Mouse (Mus musculus) limb, embryonic 14.5 days (tissue): ENCODE results near the gene Ptges2. TPM values are rescaled to one million over a fixed set of nuclear protein-coding genes. Genes with fewer than 3 reads are reported as not detected.

Source experiments
- ATAC-seq: fragments of 200-750 bp; cut with Nextera tagmentation; 2 replicates; pipeline ENCODE4 v1.8.0; 2017; ENCODE audit warnings: low read depth, moderate number of reproducible peaks, moderate TSS enrichment; ENCODE audit not compliant: low FRiP score
- DNase-seq: peaks from one replicate; pipeline ENCODE4 v3.0.0-alpha.2; 2015; ENCODE audit warnings: low spot score
- H3K27ac ChIP-seq: fragments of 300-500 bp; sonication (generic); replicated peaks from 2 replicates; pipeline ENCODE4 v1.5.1; 2014; ENCODE audit warnings: low read depth, mild to moderate bottlenecking, low read length, moderate library complexity, mixed read lengths
- H3K27me3 ChIP-seq: fragments of 300-500 bp; sonication (generic); 2 replicates; pipeline ENCODE4 v1.6.1; 2014; ENCODE audit warnings: low read length, mixed read lengths; ENCODE audit not compliant: control insufficient read depth, insufficient read depth
- H3K36me3 ChIP-seq: fragments of 300-500 bp; sonication (generic); 2 replicates; pipeline ENCODE4 v1.6.1; 2014; ENCODE audit warnings: mild to moderate bottlenecking, low read length, moderate library complexity, mixed read lengths; ENCODE audit not compliant: control insufficient read depth, insufficient read depth
- H3K4me1 ChIP-seq: fragments of 300-500 bp; sonication (generic); 2 replicates; pipeline ENCODE4 v1.6.1; 2014; ENCODE audit warnings: antibody characterized with exemption, low read length, mixed read lengths; ENCODE audit not compliant: control insufficient read depth, insufficient read depth
- H3K4me2 ChIP-seq: fragments of 300-500 bp; sonication (generic); replicated peaks from 2 replicates; pipeline ENCODE4 v1.6.1; 2014; ENCODE audit warnings: low read depth, mild to moderate bottlenecking, low read length, moderate library complexity; ENCODE audit not compliant: severe bottlenecking
- H3K4me3 ChIP-seq: fragments of 300-500 bp; sonication (generic); replicated peaks from 2 replicates; pipeline ENCODE4 v1.5.1; 2014; ENCODE audit warnings: low read length
- H3K9ac ChIP-seq: fragments of 300-500 bp; sonication (generic); 2 replicates; pipeline ENCODE4 v1.6.1; 2014; ENCODE audit warnings: mild to moderate bottlenecking, low read depth, low read length, moderate library complexity; ENCODE audit not compliant: severe bottlenecking
- H3K9me3 ChIP-seq: fragments of 300-500 bp; sonication (generic); 2 replicates; pipeline ENCODE4 v1.6.1; 2016; ENCODE audit warnings: low read length; ENCODE audit not compliant: control insufficient read depth
- POLR2A ChIP-seq: fragments of 200-500 bp; IDR thresholded peaks from 2 replicates; pipeline ENCODE4 v1.8.0; 2012; ENCODE audit warnings: inconsistent platforms, mild to moderate bottlenecking, moderate library complexity, borderline replicate concordance; ENCODE audit not compliant: insufficient read depth, insufficient read length; ENCODE audit errors: extremely low read depth
- WGBS: fragments of 180-500 bp; shearing (Covaris S2); extraction: QIAGEN DNeasy Blood & Tissue Kit; methylation state at CpG from one replicate; pipeline ENCODE4 v1.1.7; 2014; 5-methylcytosine and 5-hydroxymethylcytosine counted together
- polyA plus RNA-seq, 2 experiments: library from polyadenylated mRNA; depleted of rRNA in 1 of 2; stranded (reverse) in 1 of 2; unstranded in 1 of 2; fragments of >200 nt; fragmentation: Nextera tagmentation in 1 of 2; extraction: Ambion mirVana in 1 of 2; gene quantifications; 2 replicates each; pipeline versions ENCODE4 v1.2.1 to v1.2.3; 2012 to 2014

The Ptges2 gene
- polyA plus RNA-seq, 2 experiments, result 26.5 to 29.3 TPM

DNA sequence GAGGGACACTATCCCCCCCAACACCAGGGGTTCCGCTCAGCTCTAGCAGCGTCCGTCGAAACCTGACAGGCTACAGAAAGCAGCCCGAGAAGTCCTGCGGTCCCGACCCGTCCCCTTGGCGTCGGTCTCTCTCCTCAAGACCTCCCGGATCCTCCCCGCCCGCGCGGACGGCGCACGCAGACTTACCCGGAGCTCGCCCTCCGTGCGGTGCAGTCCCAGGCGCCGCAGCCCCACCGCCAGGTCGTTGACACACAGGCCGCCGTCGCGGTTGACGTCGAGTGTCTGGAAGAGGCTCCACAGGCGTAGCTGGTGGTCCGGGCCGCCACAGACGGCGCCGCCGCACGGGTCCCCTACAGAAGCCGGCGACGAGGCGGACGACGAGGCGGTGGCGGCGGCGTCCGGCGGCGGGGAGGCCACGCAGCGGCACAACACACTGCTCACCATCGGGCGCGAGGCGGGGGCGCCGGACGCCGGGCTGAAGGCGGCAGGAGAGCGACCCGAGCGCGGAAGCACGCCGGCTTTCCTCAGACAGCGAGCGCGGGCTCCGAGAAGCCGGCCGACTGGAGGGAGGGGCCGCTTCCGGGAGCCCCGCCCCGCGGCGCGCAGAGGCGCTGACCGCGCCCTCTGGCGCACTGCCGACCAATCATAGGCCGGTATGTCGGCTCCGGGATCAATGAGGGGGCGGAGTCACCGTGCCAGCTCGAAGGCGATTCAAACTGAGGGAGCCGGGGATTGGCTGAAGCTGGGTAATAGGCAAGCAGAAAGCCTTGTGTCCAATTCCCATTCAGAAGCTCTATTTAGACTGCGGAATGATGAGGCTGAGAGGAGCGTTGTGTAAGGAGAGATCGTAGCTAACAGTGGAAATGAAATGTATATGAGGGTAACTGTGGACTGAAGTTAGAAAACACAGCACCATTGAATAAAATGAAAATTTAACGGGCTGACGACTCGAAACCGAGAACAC, 55.5 kb downstream of the Ptges2 start, which contains the start of gene Slc25a25:
TSS of gene Slc25a25 (minus strand) at position 565 of the 964 bp plus-strand sequence.
- Histone ChIP-seq H3K27me3 (no peaks in the 10 kb centered on the region), H3K36me3 (peaks cover 13% of the 10 kb centered on the region), H3K9ac (peak within 1 kb of the TSS; percentile 72), H3K4me2 (peak within 1 kb of the TSS; percentile 78), H3K9me3 (no peaks in the 10 kb centered on the region), H3K27ac (peak within 1 kb of the TSS; percentile 86), H3K4me3 (peak within 1 kb of the TSS; percentile 91), H3K4me1 (peaks cover 27% of the 10 kb centered on the region)
- 0 out of 2 replicates have a peak, but pooled peaks have one; percentile 27 for TF ChIP-seq POLR2A
- peak; percentile 87 for ATAC-seq
- DNase-seq, result peak; percentile 99
- WGBS, result 1% methylated on average over 93 of the region's 103 CpGs

GRCm38 (mm10) chr2:32451870-32452372, 56.2 kb downstream of the Ptges2 start:
- Histone ChIP-seq H3K4me3 (peak overlapping the region; percentile 91), H3K27ac (peak overlapping the region; percentile 86), H3K4me2 (peak overlapping the region; percentile 78), H3K27me3 (no peaks in the 10 kb centered on the region), H3K9ac (peak overlapping the region; percentile 72), H3K4me1 (peaks cover 27% of the 10 kb centered on the region), H3K9me3 (no peaks in the 10 kb centered on the region), H3K36me3 (peaks cover 18% of the 10 kb centered on the region)
- under 1% methylated on average over 25 of the region's 25 CpGs for WGBS
- peak; percentile 96 for ATAC-seq
- TF ChIP-seq POLR2A, result 0 out of 2 replicates have a peak, but pooled peaks have one; percentile 38
- peak; percentile 99 for DNase-seq

- peaks cover 20% of the 10 kb centered on the region for H3K36me3 ChIP-seq
- H3K4me2 ChIP-seq, result peak overlapping the region; percentile 78
- peak overlapping the region; percentile 62 for H3K27ac ChIP-seq
- H3K9ac ChIP-seq, result peak overlapping the region; percentile 37; the same call in 1 of the 2 replicates
- H3K27me3 ChIP-seq, result no peaks in the 10 kb centered on the region
- TF ChIP-seq POLR2A, result 0 out of 2 replicates have a peak, but pooled peaks have one; percentile 4
- H3K4me3 ChIP-seq, result peak overlapping the region; percentile 91
- 96% methylated on average over 16 of the region's 16 CpGs for WGBS
- H3K4me1 ChIP-seq, result peaks cover 25% of the 10 kb centered on the region
- H3K9me3 ChIP-seq, result no peaks in the 10 kb centered on the region
- DNase-seq (no peak), ATAC-seq (no peak)
These were observed 56.8 kb downstream of the Ptges2 start for GRCm38 (mm10) chr2:32452441-32452971.

GRCm38 (mm10) chr2:32453641-32454303, 58.1 kb downstream of the Ptges2 start:
- ATAC-seq, result no peak
- Histone ChIP-seq H3K9ac (no peak overlapping the region), H3K36me3 (peaks cover 23% of the 10 kb centered on the region), H3K9me3 (no peaks in the 10 kb centered on the region), H3K27ac (no peak overlapping the region), H3K4me1 (peaks cover 22% of the 10 kb centered on the region), H3K4me2 (no peak overlapping the region), H3K27me3 (no peaks in the 10 kb centered on the region), H3K4me3 (no peak overlapping the region)
- TF ChIP-seq POLR2A, result no peak
- WGBS, result 87% methylated on average over 5 of the region's 5 CpGs
- no peak for DNase-seq

DNA sequence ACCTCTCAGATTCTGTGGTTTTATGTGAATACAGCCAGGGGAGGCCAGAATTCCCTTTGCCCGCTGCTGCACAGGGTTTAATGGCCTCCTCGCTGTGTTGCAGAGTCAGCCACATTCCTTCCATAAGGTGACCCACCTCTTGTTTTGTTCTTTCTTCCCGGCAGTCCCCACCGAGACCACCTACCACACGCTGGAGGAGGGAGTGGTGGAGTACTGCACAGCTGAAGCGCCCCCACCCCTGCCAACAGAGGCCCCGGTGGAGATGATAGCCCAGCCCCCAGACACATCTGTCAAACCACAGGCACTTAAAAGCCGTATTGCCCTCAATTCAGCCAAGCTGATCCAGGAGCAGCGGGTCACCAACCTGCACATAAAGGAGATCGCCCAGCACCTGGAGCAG, 58.9 kb downstream of the Ptges2 start:
- 0 out of 2 replicates have a peak overlapping the region, but pooled peaks have one; percentile 16 for H3K9ac ChIP-seq
- peaks cover 23% of the 10 kb centered on the region for H3K36me3 ChIP-seq
- no peak for TF ChIP-seq POLR2A
- no peak overlapping the region for H3K4me3 ChIP-seq
- ATAC-seq, result no peak
- no peak overlapping the region for H3K4me2 ChIP-seq
- H3K27ac ChIP-seq, result no peak overlapping the region
- peaks cover 22% of the 10 kb centered on the region for H3K4me1 ChIP-seq
- no peaks in the 10 kb centered on the region for H3K9me3 ChIP-seq
- H3K27me3 ChIP-seq, result no peaks in the 10 kb centered on the region
- DNase-seq, result no peak
- WGBS, result 66% methylated on average over 10 of the region's 10 CpGs
